ENCODE assay signal across 8 mouse cellular contexts in the genomic region with DNA sequence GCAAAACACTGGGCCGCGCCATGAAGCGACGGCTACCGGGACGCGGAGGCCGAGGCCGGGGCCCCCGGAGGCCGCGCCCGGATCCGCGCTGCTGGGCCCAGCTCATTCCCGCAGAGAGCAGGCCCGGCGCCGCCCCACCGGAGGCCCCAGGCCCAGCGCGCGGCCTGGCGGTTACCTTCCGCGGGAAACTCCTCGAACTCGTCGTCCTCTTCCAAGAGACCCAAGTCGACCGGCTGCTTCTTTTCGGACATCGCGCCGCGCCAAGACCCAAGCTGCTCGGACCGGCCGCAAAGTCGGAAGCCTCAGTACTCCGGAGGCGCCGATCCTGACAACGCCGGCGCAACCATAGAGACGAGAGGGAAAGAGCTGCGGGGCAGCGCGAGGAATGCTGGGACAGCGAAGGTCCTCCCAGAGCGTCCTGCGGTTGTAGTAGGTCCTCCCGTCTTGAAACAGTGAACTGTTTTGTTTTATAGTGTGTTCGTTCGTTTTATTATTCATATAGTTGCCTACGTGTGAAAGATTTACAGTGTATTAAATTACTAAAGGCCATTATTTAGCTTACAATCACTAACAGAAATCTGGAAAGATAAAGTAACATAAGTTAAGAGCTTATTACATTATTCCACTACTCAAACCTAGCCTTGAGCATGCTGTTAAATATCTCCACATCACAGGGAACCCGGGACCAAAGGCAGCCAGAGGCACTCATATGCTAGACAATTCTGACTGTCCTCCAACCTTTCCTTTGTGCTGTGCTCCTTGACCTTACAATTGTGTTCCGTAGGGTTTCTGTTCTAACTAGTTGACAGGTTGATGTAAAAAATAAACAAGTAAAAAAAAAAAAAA. TPM values are rescaled to one million over a fixed set of nuclear protein-coding genes. Genes with fewer than 3 reads are reported as not detected.
DNase-seq lines count a peak whose midpoint lies in the region; ATAC-seq lines count a peak whose summit lies in the region.

A gene (minus strand): TSS at position 360 of the 846 bp plus-strand sequence.

- peak; percentile 89 to 90 for DNase-seq in B cell, adult 2 months
- DNase-seq in brain, adult 2 months (ENCODE audit: low read depth, low spot score), result peak; percentile 98
- peak; percentile 94 for DNase-seq in heart, embryonic 10.5 days (ENCODE audit: low spot score)
- peak; percentile 92 for DNase-seq in liver
- DNase-seq in spleen, postnatal 4 days (ENCODE audit: low spot score in 2 of 2), result peak; percentile 89 to 94

- peak within 1 kb of the TSS; percentile 97 for H3K9ac ChIP-seq in kidney, embryonic 15.5 days

- H3K27ac ChIP-seq in heart, embryonic 10.5 days, result peak within 1 kb of the TSS; percentile 97
- H3K27ac ChIP-seq in kidney, embryonic 15.5 days, result peak within 1 kb of the TSS; percentile 95

- H3K4me2 ChIP-seq in kidney, embryonic 15.5 days, result peak within 1 kb of the TSS; percentile 58

- 1% methylated on average over 59 of the region's 59 CpGs for WGBS in heart, embryonic 10.5 days
- 1% methylated on average over 59 of the region's 59 CpGs for WGBS in kidney, embryonic 15.5 days

- peak; percentile 99 for ATAC-seq in erythroblast, adult 5-6 weeks (replicated peaks; ENCODE audit: low FRiP score, poor library complexity, severe bottlenecking)
- ATAC-seq in kidney, embryonic 15.5 days (replicated peaks; ENCODE audit: low FRiP score), result peak; percentile 99
- ATAC-seq in monocyte, adult 5-6 weeks (replicated peaks; ENCODE audit: insufficient number of reproducible peaks, low FRiP score, low TSS enrichment, poor library complexity, severe bottlenecking), result peak; percentile 99

- H3K4me3 ChIP-seq in heart, embryonic 10.5 days, result peak within 1 kb of the TSS; percentile 91
- peak within 1 kb of the TSS; percentile 95 for H3K4me3 ChIP-seq in kidney, embryonic 15.5 days (replicated peaks)

- H3K9me3 ChIP-seq in heart, embryonic 10.5 days, result no peaks in the 10 kb centered on the region
- H3K9me3 ChIP-seq in kidney, embryonic 15.5 days (replicated peaks), result no peaks in the 10 kb centered on the region

- peaks cover 8% of the 10 kb centered on the region; the same call in 1 of the 2 replicates for H3K36me3 ChIP-seq in heart, embryonic 10.5 days
- peaks cover 8% of the 10 kb centered on the region for H3K36me3 ChIP-seq in kidney, embryonic 15.5 days

- H3K4me1 ChIP-seq in heart, embryonic 10.5 days, result peaks cover 7% of the 10 kb centered on the region; the same call in 1 of the 2 replicates
- H3K4me1 ChIP-seq in kidney, embryonic 15.5 days, result peaks cover 7% of the 10 kb centered on the region

- no peaks in the 10 kb centered on the region for H3K27me3 ChIP-seq in heart, embryonic 10.5 days (ENCODE audit: insufficient read depth, poor library complexity, severe bottlenecking)
- no peaks in the 10 kb centered on the region for H3K27me3 ChIP-seq in kidney, embryonic 15.5 days

RNA-seq across cellular contexts. Expression of the gene that starts here (rescaled TPM):
- 43.7 and 54.0 TPM in 2 replicates for total RNA-seq in erythroblast, adult 5-6 weeks (2015; ENCODE audit: low replicate concordance)
- total RNA-seq in erythroblast, adult 5-6 weeks (2017; ENCODE audit: low replicate concordance), result 47.2 and 102 TPM in 2 replicates
- 188 and 205 TPM in 2 replicates for polyA plus RNA-seq in heart, embryonic 10.5 days (2016; fragmentation: Nextera tagmentation; extraction: Ambion mirVana)
- polyA plus RNA-seq in kidney, embryonic 15.5 days (2015; fragmentation: Nextera tagmentation; extraction: Ambion mirVana), result 246 and 271 TPM in 2 replicates
- 158 to 337 TPM (median 282 TPM) in 3 replicates for total RNA-seq in monocyte, adult 5-6 weeks (2017)

Comparison
In these comparisons a context has a peak if more than half of its experiments do, and no peak if none do; other contexts are left out.
1. Peak in every context shown above with its lines: DNase-seq, ATAC-seq, H3K4me3 ChIP-seq and H3K27ac ChIP-seq.